Mouse (Mus musculus): ENCODE data around the gene Srsf1. TPM values are rescaled to one million over a fixed set of nuclear protein-coding genes. Genes with fewer than 3 reads are reported as not detected.

Gene Srsf1
- polyA plus RNA-seq, 1 experiment from 2014 or later, result 484 TPM

GRCm38 (mm10) chr11:88083699-88084098 lies 36.5 kb downstream of the Srsf1 start:
- Histone ChIP-seq H3K4me3 (no peak overlapping the region), H3K27me3 (no peaks in the 10 kb centered on the region), H3K9me3 (no peaks in the 10 kb centered on the region), H3K4me1 (peaks cover 25% of the 10 kb centered on the region), H3K36me3 (peaks cover 61% of the 10 kb centered on the region), H3K4me2 (replicated peaks) (no peak overlapping the region), H3K9ac (replicated peaks) (no peak overlapping the region), H3K27ac (replicated peaks) (no peak overlapping the region)
- WGBS, result 84% methylated on average over 6 of the region's 6 CpGs
- ATAC-seq (ENCODE audit: low FRiP score, low read depth), result no peak

GRCm38 (mm10) chr11:88086737-88087627 lies 39.8 kb downstream of the Srsf1 start:
- Histone ChIP-seq H3K36me3 (peaks cover 28% of the 10 kb centered on the region), H3K4me3 (peak overlapping the region; percentile 37), H3K9ac (replicated peaks) (no peak overlapping the region; the same call in 1 of the 2 replicates), H3K9me3 (no peaks in the 10 kb centered on the region), H3K4me1 (peaks cover 31% of the 10 kb centered on the region), H3K27ac (replicated peaks) (peak overlapping the region; percentile 81), H3K4me2 (replicated peaks) (peak overlapping the region; percentile 62), H3K27me3 (no peaks in the 10 kb centered on the region)
- WGBS, result 7% methylated on average over 25 of the region's 25 CpGs
- ATAC-seq (ENCODE audit: low FRiP score, low read depth), result peak; percentile 97

DNA sequence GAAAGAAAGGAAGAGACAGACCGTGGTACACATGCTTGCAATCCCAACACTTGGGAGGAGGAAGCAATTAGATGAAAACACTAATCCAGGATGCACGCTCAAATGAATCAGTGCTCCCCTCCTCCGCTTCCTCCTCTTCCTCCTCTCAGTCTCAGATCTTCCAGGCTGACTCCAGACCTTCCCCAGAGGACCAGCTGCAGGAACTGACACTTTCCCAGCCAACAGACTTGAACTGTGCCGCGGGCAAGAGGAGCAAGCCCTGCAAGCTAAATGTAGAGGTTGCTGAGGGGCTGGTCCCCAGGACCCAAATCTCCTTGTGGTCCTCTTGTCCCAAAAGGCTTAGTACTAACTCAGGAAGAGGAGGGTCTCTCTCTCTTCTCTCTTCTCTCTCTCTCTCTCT lies 42.0 kb downstream of the Srsf1 start:
- Histone ChIP-seq H3K27me3 (no peaks in the 10 kb centered on the region), H3K36me3 (peaks cover 10% of the 10 kb centered on the region; the same call in 1 of the 2 replicates), H3K4me1 (peaks cover 31% of the 10 kb centered on the region), H3K9me3 (no peaks in the 10 kb centered on the region), H3K9ac (replicated peaks) (no peak overlapping the region), H3K27ac (replicated peaks) (no peak overlapping the region), H3K4me2 (replicated peaks) (no peak overlapping the region), H3K4me3 (no peak overlapping the region)
- ATAC-seq (ENCODE audit: low FRiP score, low read depth), result no peak
- 71% methylated on average over 5 of the region's 5 CpGs for WGBS

DNA sequence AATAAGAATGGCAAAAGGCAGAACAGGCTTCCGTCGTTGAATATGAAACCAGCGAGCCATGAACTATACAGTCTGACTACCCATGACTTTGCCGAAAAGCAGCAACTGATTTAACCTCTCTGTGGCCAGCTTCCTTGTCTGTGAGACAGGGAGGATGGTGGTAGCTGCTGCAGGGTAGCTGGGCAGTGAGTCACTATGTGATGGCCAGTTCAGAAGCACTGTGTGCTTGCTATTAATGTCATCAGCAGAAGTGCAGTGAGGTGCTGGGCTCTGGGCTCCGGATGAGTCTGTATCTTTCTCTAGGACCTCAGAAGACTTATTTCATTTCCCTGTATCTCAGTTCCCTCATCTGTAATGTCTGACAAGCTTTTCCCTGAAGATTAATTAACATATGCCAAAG lies 43.1 kb downstream of the Srsf1 start:
- peaks cover 31% of the 10 kb centered on the region for H3K4me1 ChIP-seq
- no peak overlapping the region for H3K27ac ChIP-seq (replicated peaks)
- 76% methylated on average over 5 of the region's 5 CpGs for WGBS
- no peak overlapping the region for H3K9ac ChIP-seq (replicated peaks)
- H3K27me3 ChIP-seq, result no peaks in the 10 kb centered on the region
- no peak for ATAC-seq (ENCODE audit: low FRiP score, low read depth)
- H3K4me2 ChIP-seq (replicated peaks), result no peak overlapping the region
- 0 out of 2 replicates have a peak, but pooled peaks cover 4% of the 10 kb centered on the region for H3K36me3 ChIP-seq
- H3K9me3 ChIP-seq, result no peaks in the 10 kb centered on the region
- H3K4me3 ChIP-seq, result no peak overlapping the region

DNA sequence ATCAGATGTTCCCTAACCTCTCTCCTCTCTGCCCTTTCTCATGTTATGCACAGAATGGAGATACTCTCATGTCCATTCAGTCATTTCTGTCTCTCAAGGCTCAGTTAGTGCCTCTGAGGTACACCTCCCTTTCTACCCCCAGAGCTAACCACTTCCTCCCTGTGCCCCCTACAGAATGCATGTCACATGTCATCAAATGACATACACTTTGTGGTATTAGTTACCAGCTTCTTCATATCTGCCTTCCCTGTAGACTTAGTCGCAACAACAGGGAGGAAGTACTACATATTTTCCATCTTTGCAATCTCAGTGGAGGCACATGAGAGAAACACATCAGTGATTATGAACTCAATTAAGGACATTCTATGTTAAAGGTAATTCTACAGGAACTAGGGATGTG lies 44.8 kb downstream of the Srsf1 start:
- no peak overlapping the region for H3K4me2 ChIP-seq (replicated peaks)
- H3K9me3 ChIP-seq, result no peaks in the 10 kb centered on the region
- 91% methylated on average over 1 of the region's 1 CpGs for WGBS
- H3K4me3 ChIP-seq, result no peak overlapping the region
- H3K27me3 ChIP-seq, result peaks cover 6% of the 10 kb centered on the region
- no peak for ATAC-seq (ENCODE audit: low FRiP score, low read depth)
- peaks cover 20% of the 10 kb centered on the region for H3K4me1 ChIP-seq
- H3K9ac ChIP-seq (replicated peaks), result no peak overlapping the region
- H3K36me3 ChIP-seq, result no peaks in the 10 kb centered on the region
- H3K27ac ChIP-seq (replicated peaks), result no peak overlapping the region

DNA sequence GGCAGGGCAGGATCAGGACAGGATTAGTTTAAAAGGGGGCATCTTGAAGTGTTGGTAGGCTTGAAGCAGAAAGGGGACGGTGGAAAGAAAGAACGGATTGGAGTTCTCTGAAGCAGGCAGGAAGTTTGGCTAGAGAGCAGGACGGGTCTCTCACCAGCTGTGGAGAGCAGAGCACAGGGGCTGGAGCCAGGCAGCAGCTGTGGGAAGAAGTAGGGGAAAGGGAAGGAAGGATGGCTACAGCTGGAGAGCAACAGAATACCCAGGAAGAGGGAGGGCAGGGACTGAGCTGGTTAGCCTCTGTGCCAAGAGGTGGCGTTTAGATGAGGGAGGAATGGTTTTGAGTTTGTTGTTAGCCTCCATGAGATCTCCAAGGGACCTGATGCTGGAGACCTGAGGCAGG lies 50.0 kb downstream of the Srsf1 start:
- no peak overlapping the region for H3K27ac ChIP-seq (replicated peaks)
- H3K4me3 ChIP-seq, result no peak overlapping the region
- 19% methylated on average over 4 of the region's 4 CpGs for WGBS
- 0 out of 2 replicates have a peak overlapping the region, but pooled peaks have one; percentile 61 for H3K4me2 ChIP-seq (replicated peaks)
- H3K9me3 ChIP-seq, result no peaks in the 10 kb centered on the region
- H3K27me3 ChIP-seq, result peaks cover 18% of the 10 kb centered on the region
- ATAC-seq (ENCODE audit: low FRiP score, low read depth), result no peak
- H3K4me1 ChIP-seq, result peaks cover 33% of the 10 kb centered on the region
- H3K36me3 ChIP-seq, result no peaks in the 10 kb centered on the region
- 0 out of 2 replicates have a peak overlapping the region, but pooled peaks have one; percentile 31 for H3K9ac ChIP-seq (replicated peaks)

GRCm38 (mm10) chr11:88098021-88098729 lies 51.0 kb downstream of the Srsf1 start, which contains the start of gene Cuedc1:
Gene Cuedc1 (plus strand): TSS chr11:88098058.
- Histone ChIP-seq H3K4me3 (peak within 1 kb of the TSS; percentile 83), H3K27me3 (peaks cover 18% of the 10 kb centered on the region), H3K4me2 (replicated peaks) (peak within 1 kb of the TSS; percentile 61), H3K36me3 (no peaks in the 10 kb centered on the region), H3K4me1 (peaks cover 33% of the 10 kb centered on the region), H3K27ac (replicated peaks) (peak within 1 kb of the TSS; percentile 91), H3K9ac (replicated peaks) (peak within 1 kb of the TSS; percentile 96), H3K9me3 (no peaks in the 10 kb centered on the region)
- WGBS, result 19% methylated on average over 17 of the region's 17 CpGs
- ATAC-seq (ENCODE audit: low FRiP score, low read depth), result 0 out of 2 replicates have a peak, but pooled peaks have one; percentile 21

GRCm38 (mm10) chr11:88098787-88099598 lies 51.8 kb downstream of the Srsf1 start:
- H3K4me2 ChIP-seq (replicated peaks), result peak overlapping the region; percentile 61
- WGBS, result under 1% methylated on average over 95 of the region's 95 CpGs

GRCm38 (mm10) chr11:88099599-88100023 lies 52.4 kb downstream of the Srsf1 start:
- Histone ChIP-seq H3K36me3 (no peaks in the 10 kb centered on the region), H3K9me3 (no peaks in the 10 kb centered on the region), H3K4me3 (peak overlapping the region; percentile 83), H3K27ac (replicated peaks) (peak overlapping the region; percentile 91), H3K27me3 (peaks cover 18% of the 10 kb centered on the region), H3K9ac (replicated peaks) (peak overlapping the region; percentile 96), H3K4me1 (peaks cover 33% of the 10 kb centered on the region), H3K4me2 (replicated peaks) (peak overlapping the region; percentile 61)
- peak; percentile 31 for ATAC-seq (ENCODE audit: low FRiP score, low read depth)
- WGBS, result under 1% methylated on average over 38 of the region's 38 CpGs

More at GRCm38 (mm10) chr11:88098787-88099598, 51.8 kb downstream of the Srsf1 start:
- H3K36me3 ChIP-seq, result no peaks in the 10 kb centered on the region
- H3K4me3 ChIP-seq, result peak overlapping the region; percentile 83
- H3K9ac ChIP-seq (replicated peaks), result peak overlapping the region; percentile 96
- peak overlapping the region; percentile 91 for H3K27ac ChIP-seq (replicated peaks)
- peaks cover 33% of the 10 kb centered on the region for H3K4me1 ChIP-seq
- no peaks in the 10 kb centered on the region for H3K9me3 ChIP-seq
- H3K27me3 ChIP-seq, result peaks cover 18% of the 10 kb centered on the region
- peak; percentile 77 for ATAC-seq (ENCODE audit: low FRiP score, low read depth)

- 33% methylated on average over 4 of the region's 4 CpGs for WGBS
- peak overlapping the region; percentile 61 for H3K4me2 ChIP-seq (replicated peaks)
- H3K9ac ChIP-seq (replicated peaks), result peak overlapping the region; percentile 96
- H3K4me3 ChIP-seq, result peak overlapping the region; percentile 83
- no peaks in the 10 kb centered on the region for H3K36me3 ChIP-seq
- peaks cover 18% of the 10 kb centered on the region for H3K27me3 ChIP-seq
- no peak overlapping the region for H3K27ac ChIP-seq (replicated peaks)
- peaks cover 33% of the 10 kb centered on the region for H3K4me1 ChIP-seq
- no peaks in the 10 kb centered on the region for H3K9me3 ChIP-seq
- no peak for ATAC-seq (ENCODE audit: low FRiP score, low read depth)
Observed at GRCm38 (mm10) chr11:88100170-88100569, 53.0 kb downstream of the Srsf1 start.
